Mouse (Mus musculus): ENCODE data around the gene Fbxw8. TPM values are rescaled to one million over a fixed set of nuclear protein-coding genes. Genes with fewer than 3 reads are reported as not detected.

Fbxw8 gene
- total RNA-seq, 4 experiments from 2014 or later: 34.9 to 37.7 (median 36.6) TPM

GRCm38 (mm10) chr5:118078550-118078949 lies 76.7 kb downstream of the Fbxw8 start:
- DNase-seq (ENCODE audit: low spot score): no peak

- DNase-seq (ENCODE audit: low spot score): no peak
Measured at GRCm38 (mm10) chr5:118076721-118077592, 78.3 kb downstream of the Fbxw8 start.

- DNase-seq (ENCODE audit: low spot score): no peak
Measured at GRCm38 (mm10) chr5:118073213-118073773, 82.0 kb downstream of the Fbxw8 start.

- DNase-seq (ENCODE audit: low spot score): no peak
Measured at GRCm38 (mm10) chr5:118071766-118072165, 83.5 kb downstream of the Fbxw8 start.

GRCm38 (mm10) chr5:118069315-118069714 lies 85.9 kb downstream of the Fbxw8 start:
- peak; percentile 70 for DNase-seq (ENCODE audit: low spot score)

GRCm38 (mm10) chr5:118067984-118068494 lies 87.2 kb downstream of the Fbxw8 start:
- no peak for DNase-seq (ENCODE audit: low spot score)

GRCm38 (mm10) chr5:118067572-118067971 lies 87.7 kb downstream of the Fbxw8 start:
- no peak for DNase-seq (ENCODE audit: low spot score)

GRCm38 (mm10) chr5:118066828-118067227 lies 88.4 kb downstream of the Fbxw8 start:
- peak; percentile 57 for DNase-seq (ENCODE audit: low spot score)

- peak; percentile 53 for DNase-seq (ENCODE audit: low spot score)
Measured at GRCm38 (mm10) chr5:118065516-118066255, 89.6 kb downstream of the Fbxw8 start.

- no peak for DNase-seq (ENCODE audit: low spot score)
Measured at GRCm38 (mm10) chr5:118064284-118064901, 90.9 kb downstream of the Fbxw8 start.

GRCm38 (mm10) chr5:118063181-118063621 lies 92.1 kb downstream of the Fbxw8 start:
- DNase-seq (ENCODE audit: low spot score): no peak

GRCm38 (mm10) chr5:118061391-118061790 lies 93.9 kb downstream of the Fbxw8 start:
- DNase-seq (ENCODE audit: low spot score): no peak

- no peak for DNase-seq (ENCODE audit: low spot score)
Measured at GRCm38 (mm10) chr5:118059646-118060045, 95.6 kb downstream of the Fbxw8 start.

GRCm38 (mm10) chr5:118058858-118059257 lies 96.4 kb downstream of the Fbxw8 start:
- peak; percentile 58 for DNase-seq (ENCODE audit: low spot score)

GRCm38 (mm10) chr5:118057508-118058111 lies 97.7 kb downstream of the Fbxw8 start:
- DNase-seq (ENCODE audit: low spot score): peak; percentile 68

GRCm38 (mm10) chr5:118053205-118053604 lies 102.1 kb downstream of the Fbxw8 start:
- DNase-seq (ENCODE audit: low spot score): no peak

- DNase-seq (ENCODE audit: low spot score): peak; percentile 46
Measured at GRCm38 (mm10) chr5:118051981-118052662, 103.1 kb downstream of the Fbxw8 start.

GRCm38 (mm10) chr5:118050743-118051142 lies 104.5 kb downstream of the Fbxw8 start:
- DNase-seq (ENCODE audit: low spot score): no peak

- no peak for DNase-seq (ENCODE audit: low spot score)
Measured at GRCm38 (mm10) chr5:118048928-118049327, 106.3 kb downstream of the Fbxw8 start.

GRCm38 (mm10) chr5:118048412-118048811 lies 106.9 kb downstream of the Fbxw8 start:
- DNase-seq (ENCODE audit: low spot score): no peak
